Mouse (Mus musculus) heart, embryonic 12.5 days (tissue): ENCODE results near the gene Mt3. TPM values are rescaled to one million over a fixed set of nuclear protein-coding genes. Genes with fewer than 3 reads are reported as not detected.

Source experiments
- ATAC-seq: fragments of 200-750 bp; cut with Nextera tagmentation; 2 replicates; pipeline ENCODE4 v1.8.0; 2017; ENCODE audit warnings: moderate TSS enrichment, moderate library complexity; ENCODE audit not compliant: insufficient number of reproducible peaks, low FRiP score
- H3K27ac ChIP-seq: fragments of 300-500 bp; sonication (generic); 2 replicates; pipeline ENCODE4 v1.5.1; 2016; ENCODE audit warnings: mild to moderate bottlenecking, moderate library complexity; ENCODE audit not compliant: poor library complexity, severe bottlenecking
- H3K27me3 ChIP-seq: fragments of 300-500 bp; sonication (generic); replicated peaks from 2 replicates; pipeline ENCODE4 v1.6.1; 2016; ENCODE audit warnings: mild to moderate bottlenecking, moderate library complexity
- H3K36me3 ChIP-seq: fragments of 300-500 bp; sonication (generic); 2 replicates; pipeline ENCODE4 v1.6.1; 2016; ENCODE audit warnings: mild to moderate bottlenecking, moderate library complexity
- H3K4me1 ChIP-seq: fragments of 300-500 bp; sonication (generic); replicated peaks from 2 replicates; pipeline ENCODE4 v1.6.1; 2016; ENCODE audit warnings: mild to moderate bottlenecking
- H3K4me2 ChIP-seq: fragments of 300-500 bp; sonication (generic); 2 replicates; pipeline ENCODE4 v1.6.1; 2016; ENCODE audit warnings: mild to moderate bottlenecking, moderate library complexity
- H3K4me3 ChIP-seq: fragments of 300-500 bp; sonication (generic); 2 replicates; pipeline ENCODE4 v1.5.1; 2016; ENCODE audit warnings: mild to moderate bottlenecking
- H3K9ac ChIP-seq: fragments of 300-500 bp; sonication (generic); 2 replicates; pipeline ENCODE4 v1.6.1; 2016; ENCODE audit warnings: mild to moderate bottlenecking, moderate library complexity
- H3K9me3 ChIP-seq: fragments of 300-500 bp; sonication (generic); replicated peaks from 2 replicates; pipeline ENCODE4 v1.6.1; 2016; ENCODE audit warnings: mild to moderate bottlenecking, moderate library complexity
- WGBS: fragments of 180-500 bp; shearing (Covaris S2); methylation state at CpG from one replicate; pipeline ENCODE4 v1.1.7; 2016; 5-methylcytosine and 5-hydroxymethylcytosine counted together
- polyA plus RNA-seq: library from polyadenylated mRNA; unstranded; fragments of >200 nt; fragmentation: Nextera tagmentation; extraction: Ambion mirVana; gene quantifications from 2 replicates; pipeline ENCODE4 v1.2.1, GENCODE M21; 2016

Gene Mt3
- polyA plus RNA-seq, 1 experiment from 2014 or later = 24.7 TPM

DNA sequence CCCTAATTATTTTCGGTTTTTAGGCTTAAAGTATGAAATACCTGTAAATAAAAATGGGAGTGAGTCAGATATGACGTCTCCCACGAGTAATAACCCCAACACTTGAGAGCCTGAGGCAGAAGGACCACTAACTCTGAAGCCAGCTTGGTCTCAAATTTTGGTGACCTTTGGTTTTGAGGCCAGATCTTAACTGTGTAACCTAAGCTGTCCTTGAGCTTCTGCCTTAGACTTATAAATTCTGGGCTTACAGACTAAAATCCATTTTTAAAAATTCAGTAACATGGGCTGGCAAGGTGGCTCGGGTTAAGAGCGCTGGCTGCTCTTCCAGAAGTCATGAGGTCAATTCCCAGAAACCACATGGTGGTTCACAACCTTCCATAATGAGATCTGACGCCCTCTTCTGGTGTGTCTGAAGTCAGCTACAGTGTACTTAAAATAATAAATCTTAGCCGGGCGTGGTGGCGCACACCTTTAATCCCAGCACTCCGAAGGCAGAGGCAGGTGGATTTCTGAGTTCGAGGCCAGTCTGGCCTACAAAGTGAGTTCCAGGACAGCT is 21.5 kb downstream of the Mt3 start:
- peak overlapping the region; percentile 88 for H3K4me2 ChIP-seq
- H3K27ac ChIP-seq = no peak overlapping the region
- H3K9me3 ChIP-seq = no peaks in the 10 kb centered on the region
- peaks cover 14% of the 10 kb centered on the region for H3K4me1 ChIP-seq
- no peaks in the 10 kb centered on the region for H3K36me3 ChIP-seq
- no peak overlapping the region for H3K9ac ChIP-seq
- peaks cover 93% of the 10 kb centered on the region for H3K27me3 ChIP-seq
- peak overlapping the region; percentile 61; the same call in 1 of the 2 replicates for H3K4me3 ChIP-seq
- WGBS = 51% methylated on average over 11 of the region's 11 CpGs
- no peak for ATAC-seq

DNA sequence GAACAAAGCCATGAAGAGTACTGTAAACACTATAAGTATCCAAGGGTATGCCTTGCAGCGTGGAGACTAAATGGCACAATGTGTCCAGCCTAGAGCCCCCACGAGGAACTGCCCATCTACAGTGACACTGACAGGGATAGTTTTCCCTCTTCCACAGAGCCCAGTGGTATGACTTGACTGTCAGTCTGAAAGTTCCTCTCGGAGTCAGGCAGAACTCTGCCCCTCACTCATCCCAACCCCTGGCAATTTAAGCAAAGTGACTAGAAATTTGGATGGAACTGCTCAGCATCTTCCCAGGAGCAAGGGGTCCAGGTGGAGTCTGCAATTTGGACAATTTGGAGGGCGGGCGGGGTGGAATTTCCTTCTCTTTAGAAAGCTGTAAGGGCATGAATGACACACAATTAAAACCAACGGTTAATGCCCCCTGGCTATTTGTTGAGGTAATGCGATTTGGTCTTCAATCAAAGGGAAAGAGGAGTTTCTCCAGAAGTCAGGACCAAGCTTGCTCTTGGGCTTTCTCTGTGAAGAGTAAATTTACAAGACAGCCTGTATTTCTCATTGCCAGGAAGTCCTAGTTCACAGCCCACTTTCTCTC is 22.3 kb downstream of the Mt3 start:
- no peaks in the 10 kb centered on the region for H3K36me3 ChIP-seq
- peak overlapping the region; percentile 21 for H3K4me2 ChIP-seq
- H3K4me3 ChIP-seq = no peak overlapping the region
- peaks cover 18% of the 10 kb centered on the region for H3K4me1 ChIP-seq
- peaks cover 86% of the 10 kb centered on the region for H3K27me3 ChIP-seq
- H3K9ac ChIP-seq = no peak overlapping the region
- H3K27ac ChIP-seq = no peak overlapping the region
- 40% methylated on average over 7 of the region's 7 CpGs for WGBS
- ATAC-seq = no peak
- H3K9me3 ChIP-seq = no peaks in the 10 kb centered on the region

DNA sequence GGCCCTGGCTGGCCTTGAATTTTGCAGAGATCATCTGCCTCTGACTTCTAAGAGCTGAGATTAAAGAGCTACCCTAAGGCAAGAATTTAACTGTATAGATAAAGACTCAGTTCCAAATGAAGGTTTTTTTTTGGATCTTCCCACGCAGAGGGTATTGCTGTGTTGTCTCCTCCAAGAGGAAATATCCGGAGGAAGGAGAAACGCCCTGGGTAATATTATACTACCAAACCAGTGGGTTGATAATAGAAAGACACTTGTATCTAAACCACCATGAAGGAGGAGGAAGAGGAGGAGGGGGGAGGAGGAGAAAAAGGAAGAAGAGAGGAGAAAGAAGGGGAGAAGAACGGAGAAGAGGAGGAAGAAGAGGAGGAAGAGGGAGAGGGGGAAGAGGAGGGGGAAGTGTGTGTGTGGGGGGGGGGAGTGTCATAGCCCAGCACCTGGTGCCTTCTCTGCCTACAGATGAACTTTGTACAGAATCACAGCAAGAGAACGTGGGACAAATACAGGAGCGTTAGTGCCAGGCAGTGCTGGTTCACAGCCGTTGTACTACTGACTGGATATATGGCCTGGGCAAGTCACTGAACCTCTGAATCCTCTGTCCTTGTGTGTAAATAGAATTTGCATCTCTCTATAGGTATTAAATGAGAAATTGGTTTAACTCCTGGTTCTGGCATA is 25.4 kb downstream of the Mt3 start:
- no peaks in the 10 kb centered on the region for H3K36me3 ChIP-seq
- peaks cover 20% of the 10 kb centered on the region for H3K4me1 ChIP-seq
- 72% methylated on average over 7 of the region's 7 CpGs for WGBS
- H3K4me2 ChIP-seq = peak overlapping the region; percentile 85
- peaks cover 82% of the 10 kb centered on the region for H3K27me3 ChIP-seq
- no peak overlapping the region for H3K27ac ChIP-seq
- ATAC-seq = no peak
- H3K4me3 ChIP-seq = no peak overlapping the region
- no peak overlapping the region for H3K9ac ChIP-seq
- no peaks in the 10 kb centered on the region for H3K9me3 ChIP-seq

DNA sequence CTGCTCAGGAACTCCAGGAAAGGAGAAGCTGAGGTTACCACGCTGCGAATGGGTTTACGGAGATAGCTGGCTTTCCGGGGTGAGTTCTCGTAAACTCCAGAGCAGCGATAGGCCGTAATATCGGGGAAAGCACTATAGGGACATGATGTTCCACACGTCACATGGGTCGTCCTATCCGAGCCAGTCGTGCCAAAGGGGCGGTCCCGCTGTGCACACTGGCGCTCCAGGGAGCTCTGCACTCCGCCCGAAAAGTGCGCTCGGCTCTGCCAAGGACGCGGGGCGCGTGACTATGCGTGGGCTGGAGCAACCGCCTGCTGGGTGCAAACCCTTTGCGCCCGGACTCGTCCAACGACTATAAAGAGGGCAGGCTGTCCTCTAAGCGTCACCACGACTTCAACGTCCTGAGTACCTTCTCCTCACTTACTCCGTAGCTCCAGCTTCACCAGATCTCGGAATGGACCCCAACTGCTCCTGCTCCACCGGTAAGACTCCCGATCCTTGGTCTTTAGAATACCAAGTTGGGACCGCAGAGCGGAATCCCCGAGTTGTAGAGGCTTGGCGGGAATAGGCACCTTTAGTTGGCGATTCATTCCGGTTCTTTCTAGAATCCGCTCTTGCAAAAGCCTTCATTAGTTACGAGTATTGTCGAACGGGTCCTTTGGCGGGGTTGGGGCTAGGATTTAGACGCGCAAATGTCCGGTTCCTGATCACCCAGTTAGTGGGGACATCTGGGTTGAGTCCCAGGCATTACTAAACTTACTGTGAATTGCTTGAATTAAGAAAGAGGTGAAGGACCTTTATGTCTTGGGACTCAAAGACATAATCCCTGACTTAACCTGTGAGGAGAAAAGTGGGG is 26.7 kb downstream of the Mt3 start, which contains the start of gene Mt1:
Gene Mt1 (plus strand): TSS at position 226 of the 856 bp plus-strand sequence.
- ATAC-seq = peak; percentile 91
- peak within 1 kb of the TSS; percentile 85 for H3K4me2 ChIP-seq

DNA sequence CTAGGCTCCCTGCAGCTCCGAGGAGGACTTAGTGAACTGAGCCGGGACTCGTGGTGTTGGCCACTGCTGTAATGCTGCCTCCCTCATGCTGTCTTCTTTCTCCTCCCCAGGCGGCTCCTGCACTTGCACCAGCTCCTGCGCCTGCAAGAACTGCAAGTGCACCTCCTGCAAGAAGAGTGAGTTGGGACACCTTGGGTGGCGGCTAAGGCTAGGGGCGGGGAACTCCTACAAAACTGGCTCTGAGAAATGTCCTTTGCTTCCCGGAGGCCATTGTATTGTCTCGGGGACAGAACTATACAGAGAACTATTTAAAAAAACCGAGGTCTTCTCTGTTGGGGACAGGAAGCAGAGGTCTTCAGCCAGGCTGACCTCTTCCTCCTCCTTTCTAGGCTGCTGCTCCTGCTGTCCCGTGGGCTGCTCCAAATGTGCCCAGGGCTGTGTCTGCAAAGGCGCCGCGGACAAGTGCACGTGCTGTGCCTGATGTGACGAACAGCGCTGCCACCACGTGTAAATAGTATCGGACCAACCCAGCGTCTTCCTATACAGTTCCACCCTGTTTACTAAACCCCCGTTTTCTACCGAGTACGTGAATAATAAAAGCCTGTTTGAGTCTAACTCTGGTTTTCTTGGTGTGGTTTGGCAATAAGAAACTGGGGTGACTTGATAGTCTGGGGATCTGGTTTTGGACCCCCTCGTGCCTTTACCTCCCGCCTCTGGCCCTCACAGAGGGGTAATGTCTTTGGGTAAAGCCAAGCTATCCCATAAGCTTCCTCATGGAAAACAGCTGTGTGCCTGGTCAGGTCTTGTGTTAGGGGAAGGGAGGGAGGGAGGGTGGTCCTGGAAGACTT is 27.5 kb downstream of the Mt3 start:
- 0 out of 2 replicates have a peak, but pooled peaks have one; percentile 50 for ATAC-seq
- 6% methylated on average over 25 of the region's 25 CpGs for WGBS
- Histone ChIP-seq H3K9ac (peak overlapping the region; percentile 67), H3K4me3 (peak overlapping the region; percentile 53), H3K9me3 (no peaks in the 10 kb centered on the region), H3K4me2 (peak overlapping the region; percentile 85), H3K27ac (no peak overlapping the region), H3K27me3 (peaks cover 78% of the 10 kb centered on the region), H3K4me1 (peaks cover 31% of the 10 kb centered on the region), H3K36me3 (no peaks in the 10 kb centered on the region)

More for the DNA sequence above, 26.7 kb downstream of the Mt3 start, which contains the start of gene Mt1:
- H3K4me1 ChIP-seq = peaks cover 25% of the 10 kb centered on the region
- under 1% methylated on average over 50 of the region's 50 CpGs for WGBS
- H3K36me3 ChIP-seq = no peaks in the 10 kb centered on the region
- peak within 1 kb of the TSS; percentile 20; the same call in 1 of the 2 replicates for H3K27ac ChIP-seq
- no peaks in the 10 kb centered on the region for H3K9me3 ChIP-seq
- peak within 1 kb of the TSS; percentile 67 for H3K9ac ChIP-seq
- peaks cover 78% of the 10 kb centered on the region for H3K27me3 ChIP-seq
- H3K4me3 ChIP-seq = peak within 1 kb of the TSS; percentile 53

DNA sequence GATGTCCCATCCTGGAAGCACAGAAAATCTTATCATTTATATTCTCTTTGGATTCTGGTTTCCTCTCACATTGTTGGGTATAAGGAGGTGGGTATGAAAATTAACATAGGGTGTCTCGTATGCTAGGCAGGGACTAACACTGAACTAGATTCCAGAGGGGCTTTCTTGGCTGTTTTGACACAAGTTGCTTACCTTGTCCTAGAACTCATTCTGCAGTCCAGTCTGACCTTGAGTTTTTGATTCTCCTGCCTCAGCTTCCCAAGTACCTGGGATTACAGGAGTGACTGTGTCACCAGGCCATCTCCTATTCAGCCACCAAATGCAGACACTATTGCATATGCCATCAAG is 28.1 kb downstream of the Mt3 start:
- Histone ChIP-seq H3K27me3 (peaks cover 79% of the 10 kb centered on the region), H3K36me3 (no peaks in the 10 kb centered on the region), H3K4me1 (peaks cover 31% of the 10 kb centered on the region), H3K27ac (no peak overlapping the region), H3K4me3 (peak overlapping the region; percentile 53), H3K9me3 (no peaks in the 10 kb centered on the region), H3K9ac (no peak overlapping the region), H3K4me2 (peak overlapping the region; percentile 85)
- WGBS = 84% methylated on average over 1 of the region's 1 CpGs
- no peak for ATAC-seq

DNA sequence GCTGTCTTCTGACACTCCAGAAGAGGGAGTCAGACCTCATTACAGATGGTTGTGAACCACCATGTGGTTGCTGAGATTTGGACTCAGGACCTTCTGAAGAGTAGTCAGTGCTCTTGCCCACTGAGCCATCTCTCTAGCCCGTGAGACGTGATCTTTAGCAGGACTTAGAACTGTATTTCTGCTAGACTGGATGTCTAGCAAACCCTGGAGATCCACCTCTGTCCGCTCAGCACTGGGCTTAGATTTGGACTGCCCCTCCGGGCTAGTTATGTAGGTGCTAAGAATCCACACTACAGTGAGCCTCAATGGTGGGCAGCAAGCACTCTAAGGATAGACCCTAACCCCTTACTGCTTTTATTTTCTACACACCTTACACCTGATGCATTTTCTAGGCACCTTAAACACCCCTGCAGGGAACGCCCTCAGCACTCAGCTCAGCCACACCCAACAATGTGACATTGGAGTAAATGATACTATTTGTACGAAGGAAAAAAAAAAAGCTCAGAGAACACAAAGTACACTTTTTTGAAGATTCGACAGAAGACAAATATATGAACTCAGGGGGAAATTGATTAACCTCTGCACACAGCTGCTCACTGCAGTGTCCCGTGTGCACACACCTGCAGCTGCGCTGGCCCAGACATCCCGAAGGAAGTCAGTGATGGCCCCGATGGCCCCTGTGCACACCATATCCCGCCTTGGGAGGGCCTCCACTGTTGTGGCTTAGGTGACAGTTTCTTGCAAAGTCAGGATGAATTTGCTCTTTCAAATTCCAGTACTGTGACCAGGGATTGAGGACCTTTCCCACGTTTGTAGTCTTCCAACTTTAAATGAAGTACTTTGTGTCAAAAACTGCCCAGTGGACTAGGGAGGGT is 29.9 kb downstream of the Mt3 start:
- peak; percentile 23; the same call in 1 of the 2 replicates for ATAC-seq
- H3K27ac ChIP-seq = no peak overlapping the region; the same call in 1 of the 2 replicates
- peaks cover 77% of the 10 kb centered on the region for H3K27me3 ChIP-seq
- 66% methylated on average over 13 of the region's 13 CpGs for WGBS
- H3K9ac ChIP-seq = 0 out of 2 replicates have a peak overlapping the region, but pooled peaks have one; percentile 1
- H3K9me3 ChIP-seq = no peaks in the 10 kb centered on the region
- peak overlapping the region; percentile 63 for H3K4me2 ChIP-seq
- no peaks in the 10 kb centered on the region for H3K36me3 ChIP-seq
- H3K4me1 ChIP-seq = peaks cover 43% of the 10 kb centered on the region
- H3K4me3 ChIP-seq = peak overlapping the region; percentile 23

DNA sequence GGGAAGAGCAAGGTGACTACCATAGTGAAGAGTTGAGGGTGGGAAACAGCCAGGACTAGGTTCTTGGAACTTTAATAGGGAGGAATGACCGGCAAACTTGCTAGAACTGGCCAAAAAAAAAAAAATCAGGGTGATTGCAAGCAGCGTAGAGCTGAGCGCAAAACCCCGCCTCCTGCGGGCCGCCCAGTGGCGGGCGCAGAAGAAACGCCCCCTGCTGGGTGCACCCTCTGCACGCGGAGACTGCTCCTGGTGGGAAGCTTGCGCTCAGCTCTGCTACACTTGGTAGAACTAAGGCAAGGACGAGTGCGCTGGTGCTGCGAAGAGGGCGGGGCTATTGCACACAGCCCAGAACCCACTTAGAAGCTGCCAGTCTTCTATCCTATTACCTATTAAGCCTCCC is 30.7 kb downstream of the Mt3 start:
- H3K9me3 ChIP-seq = no peaks in the 10 kb centered on the region
- H3K9ac ChIP-seq = 0 out of 2 replicates have a peak overlapping the region, but pooled peaks have one; percentile 30

DNA sequence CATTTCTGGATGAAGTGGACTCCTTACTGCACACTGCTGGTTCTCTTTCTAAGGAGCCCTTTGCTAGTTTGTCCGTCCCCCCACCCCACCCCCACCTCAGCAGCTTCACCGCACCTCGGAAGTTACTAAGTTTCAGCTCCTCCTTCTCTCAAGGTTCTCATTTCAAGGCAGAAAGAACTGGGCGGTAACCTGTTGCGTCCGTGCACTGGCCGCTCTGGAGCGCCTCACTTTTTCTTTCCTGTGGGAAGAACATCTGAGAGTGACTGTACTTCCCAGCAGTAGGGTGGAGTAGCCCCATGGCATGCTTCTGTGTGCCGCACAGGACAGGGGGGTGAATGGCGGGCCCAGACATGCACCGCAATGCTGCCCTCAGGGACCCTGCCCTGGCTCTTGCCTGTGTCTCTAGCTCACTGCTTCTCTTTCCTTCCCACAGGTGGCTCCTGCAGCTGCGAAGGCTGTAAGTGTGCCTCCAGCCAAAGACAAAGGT is 32.0 kb downstream of the Mt3 start:
- no peak for ATAC-seq
- peaks cover 50% of the 10 kb centered on the region for H3K4me1 ChIP-seq
- H3K4me2 ChIP-seq = peak overlapping the region; percentile 63; the same call in 1 of the 2 replicates
- peak overlapping the region; percentile 34 for H3K9ac ChIP-seq
- H3K9me3 ChIP-seq = no peaks in the 10 kb centered on the region
- H3K27me3 ChIP-seq = peaks cover 74% of the 10 kb centered on the region
- no peak overlapping the region for H3K4me3 ChIP-seq
- WGBS = 25% methylated on average over 12 of the region's 12 CpGs
- H3K36me3 ChIP-seq = no peaks in the 10 kb centered on the region
- no peak overlapping the region for H3K27ac ChIP-seq

More for the DNA sequence above, 30.7 kb downstream of the Mt3 start:
- Histone ChIP-seq H3K4me3 (peak overlapping the region; percentile 23), H3K4me1 (peaks cover 46% of the 10 kb centered on the region), H3K27me3 (peaks cover 80% of the 10 kb centered on the region), H3K36me3 (no peaks in the 10 kb centered on the region), H3K27ac (no peak overlapping the region), H3K4me2 (peak overlapping the region; percentile 63)
- WGBS = 0% methylated on average over 16 of the region's 16 CpGs
- peak; percentile 80 for ATAC-seq
